Mouse (Mus musculus): Measurements from ENCODE around the gene Zp3.
A peak's percentile ranks its signal among the peaks of the same experiment; 100 is the strongest.

Gene Zp3

DNA sequence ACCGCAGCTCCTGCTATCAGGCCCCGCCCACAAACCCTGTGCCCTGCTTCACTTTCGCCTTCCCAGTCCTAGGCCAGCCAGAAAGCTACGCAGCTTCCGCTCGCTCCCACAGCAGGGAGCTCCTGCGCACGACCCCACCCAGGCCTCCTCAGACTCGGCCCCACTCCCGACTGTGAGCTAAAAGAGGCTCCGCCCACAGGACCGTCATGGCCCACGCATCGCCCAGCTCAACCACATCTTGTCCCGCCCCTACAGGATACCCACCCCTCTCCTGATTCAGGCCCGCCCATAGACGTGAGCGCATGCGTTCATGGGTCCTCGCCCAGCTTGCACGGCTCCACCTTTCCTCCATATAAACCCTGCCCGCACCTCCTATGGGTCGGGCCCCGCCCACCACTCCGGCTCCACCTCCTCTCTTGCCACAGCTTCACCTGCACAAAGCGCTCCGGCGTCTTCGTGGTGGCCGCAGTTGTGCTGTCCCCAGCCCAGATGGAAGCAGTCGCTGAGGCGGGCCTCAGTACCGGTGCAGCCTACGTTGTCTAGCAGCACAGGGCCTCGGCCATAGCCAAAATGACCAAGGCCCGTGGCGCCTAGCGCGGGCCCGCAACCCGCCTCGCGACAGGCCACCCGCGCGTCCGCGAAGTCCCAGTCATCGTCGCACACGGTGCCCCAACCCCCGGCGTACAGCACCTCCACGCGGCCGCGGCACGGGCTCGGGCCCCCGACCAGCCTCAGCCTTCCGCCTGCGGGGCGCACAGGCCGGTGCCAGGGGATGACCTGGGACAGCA lies 17.2 kb upstream of the Zp3 start:
- peak; percentile 99 for DNase-seq

- DNase-seq: no peak
Measured at GRCm38 (mm10) chr5:135963280-135963627, 16.6 kb upstream of the Zp3 start.

DNA sequence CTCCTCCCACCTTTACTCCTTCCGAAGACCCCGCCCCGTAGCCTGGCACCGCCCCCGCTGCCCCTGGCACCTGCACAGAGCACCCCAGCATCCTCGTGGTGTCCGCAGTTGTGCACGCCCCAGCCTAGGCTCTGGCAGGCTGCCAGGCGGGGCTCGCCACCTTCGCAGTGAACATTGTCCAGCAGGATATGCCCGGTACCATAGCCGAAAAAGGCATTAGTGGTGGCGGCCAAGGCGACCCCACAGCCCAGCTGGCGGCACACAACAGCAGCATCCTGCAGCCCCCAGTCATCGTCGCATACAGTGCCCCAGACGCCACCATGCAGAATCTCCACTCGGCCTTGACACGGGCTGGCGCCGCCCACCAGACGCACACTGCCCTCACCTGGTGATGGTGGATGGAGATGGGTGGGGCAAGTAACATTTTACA lies 14.4 kb upstream of the Zp3 start:
- peak; percentile 74 to 76 for DNase-seq

GRCm38 (mm10) chr5:135966866-135967265 lies 13.0 kb upstream of the Zp3 start:
- DNase-seq: peak in 1 of 2 experiments; percentile 54

DNA sequence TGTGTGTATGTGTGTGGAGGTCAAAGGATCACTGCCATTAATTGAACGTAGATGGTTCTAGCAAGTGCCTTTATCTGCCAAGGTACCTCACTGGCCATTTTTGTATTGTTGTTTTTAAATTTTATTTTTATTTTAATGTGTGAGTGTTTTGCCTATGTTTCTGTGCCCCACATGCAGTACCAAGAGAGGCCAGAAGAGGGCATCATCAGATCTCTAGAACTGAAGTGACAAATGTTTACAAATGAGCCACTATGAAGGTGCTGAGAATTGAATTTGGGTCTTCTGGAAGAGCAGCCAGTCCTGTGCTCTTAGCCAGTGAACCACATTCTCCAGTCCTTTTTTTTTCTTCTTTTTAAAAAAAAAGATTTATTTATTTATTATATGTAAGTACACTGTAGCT lies 11.1 kb upstream of the Zp3 start:
- peak; percentile 71 to 81 for DNase-seq

DNA sequence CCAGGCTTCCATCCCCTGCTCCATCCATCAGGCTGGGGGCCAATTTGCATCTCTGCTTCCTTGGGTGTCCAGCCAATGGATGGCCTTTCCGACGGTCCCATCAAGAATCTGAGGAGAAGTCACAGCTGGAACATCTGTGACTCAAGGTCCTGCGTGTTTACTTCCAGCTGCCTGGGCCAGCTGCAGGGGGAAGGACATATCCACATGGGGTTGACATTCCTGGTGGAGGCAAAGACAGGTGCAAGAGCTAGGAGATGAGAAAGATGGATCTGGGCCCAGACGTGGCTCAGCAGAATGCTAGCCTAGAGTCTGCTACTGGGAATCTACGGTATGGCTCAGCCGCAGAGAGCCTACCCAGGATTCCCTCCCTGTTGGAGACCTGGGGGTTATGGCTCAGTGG lies 9.7 kb upstream of the Zp3 start:
- DNase-seq: no peak

- DNase-seq: no peak
Measured at GRCm38 (mm10) chr5:135971876-135972275, 8.0 kb upstream of the Zp3 start.

- DNase-seq: no peak
Measured at GRCm38 (mm10) chr5:135974365-135974764, 5.5 kb upstream of the Zp3 start, which contains the start of gene Ssc4d. TSS of gene Ssc4d (minus strand) at chr5:135974531.

GRCm38 (mm10) chr5:135975893-135976668 lies 3.8 kb upstream of the Zp3 start:
- DNase-seq: no peak

DNA sequence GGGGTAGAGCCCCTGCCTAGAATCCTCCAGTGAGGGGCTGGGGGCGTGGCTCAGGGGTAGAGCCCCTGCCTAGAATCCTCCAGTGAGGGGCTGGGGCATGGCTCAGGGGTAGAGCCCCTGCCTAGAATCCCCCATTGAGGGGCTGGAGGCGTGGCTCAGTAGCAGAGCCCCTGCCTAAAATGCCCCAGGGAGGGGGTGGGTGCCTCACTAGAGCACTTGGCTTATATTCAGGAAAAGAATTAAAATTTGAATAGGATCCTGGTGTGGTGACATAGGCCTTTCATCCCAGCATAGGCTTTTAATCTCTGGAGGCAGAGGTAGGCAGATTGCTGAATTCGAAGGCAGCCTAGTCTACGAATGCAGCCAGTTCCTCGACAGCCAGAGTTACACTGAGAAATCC lies 518 bp upstream of the Zp3 start:
- no peak for DNase-seq

GRCm38 (mm10) chr5:135982398-135982797 lies 2.5 kb downstream of the Zp3 start:
- peak; percentile 81 to 87 for DNase-seq

DNA sequence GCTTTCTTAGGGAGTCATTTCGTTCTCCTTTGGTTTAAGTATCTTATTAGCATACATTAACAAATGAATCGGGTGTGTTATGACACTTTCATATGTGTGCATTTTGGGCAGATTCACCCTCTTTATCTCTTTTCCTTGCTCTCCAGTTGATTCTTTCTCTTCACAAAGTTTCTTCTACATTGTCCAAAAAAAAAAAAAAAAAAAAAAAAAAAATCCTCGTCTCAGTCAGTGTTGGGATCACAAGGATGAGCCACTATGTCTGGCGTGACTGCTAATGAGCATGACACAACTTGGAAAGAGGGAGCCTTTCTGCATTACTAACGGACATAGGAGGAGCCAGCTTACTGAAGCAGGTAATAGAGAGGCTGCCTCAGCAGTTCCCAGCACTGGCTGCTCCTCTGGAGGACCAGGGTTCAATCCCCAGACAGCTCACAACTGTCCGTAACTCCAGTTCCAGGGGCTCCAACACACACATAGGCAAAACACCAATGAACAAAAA lies 4.7 kb downstream of the Zp3 start:
- DNase-seq: no peak

DNA sequence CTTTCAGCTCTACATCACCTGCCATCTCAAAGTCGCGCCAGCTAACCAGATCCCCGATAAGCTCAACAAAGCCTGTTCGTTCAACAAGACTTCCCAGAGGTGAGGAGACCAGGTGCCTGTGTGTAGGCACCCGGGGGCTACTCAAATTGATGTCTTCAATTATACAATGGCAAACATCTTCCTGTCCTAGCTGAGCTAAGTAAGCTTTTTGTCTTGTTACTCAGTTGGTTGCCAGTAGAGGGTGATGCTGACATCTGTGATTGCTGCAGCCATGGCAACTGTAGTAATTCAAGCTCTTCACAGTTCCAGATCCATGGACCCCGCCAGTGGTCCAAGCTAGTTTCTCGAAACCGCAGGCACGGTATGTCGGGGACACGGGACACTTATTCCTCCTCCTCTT lies 7.3 kb downstream of the Zp3 start:
- peak; percentile 18 to 38 for DNase-seq

GRCm38 (mm10) chr5:135990601-135991000 lies 10.7 kb downstream of the Zp3 start:
- DNase-seq: no peak

GRCm38 (mm10) chr5:135993381-135993965 lies 13.6 kb downstream of the Zp3 start:
- DNase-seq: no peak

DNA sequence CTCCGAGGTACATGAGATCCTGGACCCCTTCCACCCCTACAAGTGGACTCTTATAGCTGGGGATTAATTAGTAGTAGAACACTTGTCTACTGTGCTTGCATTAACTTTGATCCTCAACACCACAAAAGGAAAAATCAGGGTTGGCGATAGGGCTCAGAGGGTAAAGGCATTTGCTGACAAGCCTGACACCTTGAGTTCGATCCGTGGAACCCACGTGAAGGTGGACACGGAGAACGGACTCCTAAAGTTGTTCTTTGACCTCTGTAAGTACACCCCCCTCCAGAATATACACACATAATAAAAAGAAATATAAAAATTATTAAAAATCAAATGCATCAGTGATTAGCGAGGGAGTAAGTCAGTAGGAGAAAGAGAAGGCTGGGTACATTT lies 14.4 kb downstream of the Zp3 start:
- DNase-seq: peak; percentile 16 to 24

- DNase-seq: peak; percentile 95 to 96
Measured at GRCm38 (mm10) chr5:135994725-135995687, 15.1 kb downstream of the Zp3 start, which contains the start of gene Dtx2. TSS of gene Dtx2 (plus strand) at chr5:135994800.

DNA sequence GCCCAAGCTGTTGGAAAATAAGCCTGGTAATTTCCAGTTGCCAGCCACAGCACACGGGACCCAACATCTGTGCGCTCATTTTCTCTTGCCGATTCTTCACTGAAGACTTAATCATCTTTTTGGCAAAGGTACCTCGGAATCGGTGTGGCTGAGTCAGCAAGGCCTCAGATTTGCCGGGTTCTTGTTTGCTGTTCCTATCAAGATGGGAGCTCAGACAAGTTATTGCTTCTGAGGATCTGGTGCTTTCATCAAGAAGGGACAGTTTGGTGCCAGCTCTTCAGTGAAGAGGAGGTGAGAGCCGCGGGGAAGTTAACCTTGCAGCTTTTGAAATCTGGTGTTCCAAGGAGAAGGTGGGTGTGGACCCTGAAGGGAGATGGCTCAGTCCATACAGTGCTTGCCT lies 16.3 kb downstream of the Zp3 start:
- DNase-seq: no peak

DNA sequence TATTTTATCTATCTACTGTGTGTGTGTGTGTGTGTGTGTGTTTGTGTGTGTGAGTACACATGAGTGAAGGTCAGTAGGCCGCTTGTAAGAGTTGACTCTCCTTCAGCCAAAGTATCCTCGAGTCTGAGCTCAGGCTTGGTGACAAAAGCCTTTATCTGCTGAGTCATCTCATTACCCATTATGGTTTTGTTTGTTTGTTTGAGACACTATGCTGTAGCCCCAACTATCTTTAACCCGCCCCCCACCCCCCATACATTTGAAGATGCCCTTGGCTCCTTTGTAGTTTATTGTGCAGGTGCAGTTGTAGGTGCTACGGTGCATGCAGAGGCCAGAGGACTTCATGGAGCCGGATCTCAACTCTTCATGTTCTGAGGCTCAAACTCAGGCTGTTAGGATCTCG lies 21.3 kb downstream of the Zp3 start:
- no peak for DNase-seq

DNA sequence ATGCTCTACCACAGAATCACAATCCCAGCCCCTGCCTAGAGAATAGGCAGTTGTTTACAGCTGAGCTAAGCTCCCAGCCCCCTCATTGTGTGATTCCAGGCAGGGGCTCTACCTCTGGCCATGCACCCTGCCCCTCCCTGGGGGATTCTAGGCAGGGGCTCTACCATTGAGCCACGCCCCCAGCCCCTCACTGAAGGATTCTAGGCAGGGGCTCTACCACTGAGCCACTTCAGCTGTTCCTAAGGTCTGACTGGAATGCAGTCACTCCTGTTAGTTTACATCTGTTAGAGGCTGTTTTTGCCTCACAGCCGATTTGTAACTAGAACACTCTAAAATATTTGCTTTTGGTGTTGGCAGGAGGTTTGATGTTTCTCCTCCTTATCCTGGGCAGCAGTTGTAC lies 22.4 kb downstream of the Zp3 start:
- DNase-seq: no peak

GRCm38 (mm10) chr5:136002751-136003151 lies 22.9 kb downstream of the Zp3 start:
- DNase-seq: no peak

- DNase-seq: no peak
Measured at GRCm38 (mm10) chr5:136004537-136004936, 24.6 kb downstream of the Zp3 start.

Measured in cerebellum, postnatal 10 days (tissue).